Mouse (Mus musculus) embryonic facial prominence, embryonic 15.5 days (tissue): ENCODE measurements around the gene Actg1. TPM values are rescaled to one million over a fixed set of nuclear protein-coding genes. Genes with fewer than 3 reads are reported as not detected.
A peak's percentile ranks its signal among the peaks of the same experiment; 100 is the strongest.

Experiments used
- ATAC-seq: fragments of 200-750 bp; cut with Nextera tagmentation; 2 replicates; pipeline ENCODE4 v1.8.0; 2017; ENCODE audit warnings: low read depth, moderate TSS enrichment; ENCODE audit not compliant: insufficient number of reproducible peaks, low FRiP score, low TSS enrichment
- H3K27ac ChIP-seq: fragments of 300-500 bp; sonication (generic); replicated peaks from 2 replicates; pipeline ENCODE4 v1.5.1; 2015; ENCODE audit warnings: mild to moderate bottlenecking, inconsistent platforms
- H3K27me3 ChIP-seq: fragments of 300-500 bp; sonication (generic); 2 replicates; pipeline ENCODE4 v1.6.1; 2015; ENCODE audit warnings: inconsistent platforms
- H3K36me3 ChIP-seq: fragments of 300-500 bp; sonication (generic); 2 replicates; pipeline ENCODE4 v1.6.1; 2015; ENCODE audit warnings: mild to moderate bottlenecking, inconsistent platforms
- H3K4me1 ChIP-seq: fragments of 300-500 bp; sonication (generic); 2 replicates; pipeline ENCODE4 v1.6.1; 2015; ENCODE audit warnings: inconsistent platforms
- H3K4me2 ChIP-seq: fragments of 300-500 bp; sonication (generic); replicated peaks from 2 replicates; pipeline ENCODE4 v1.6.1; 2015; ENCODE audit warnings: mild to moderate bottlenecking, inconsistent platforms
- H3K4me3 ChIP-seq: fragments of 300-500 bp; sonication (generic); replicated peaks from 2 replicates; pipeline ENCODE4 v1.5.1; 2015; ENCODE audit warnings: mild to moderate bottlenecking, inconsistent platforms
- H3K9ac ChIP-seq: fragments of 300-500 bp; sonication (generic); 2 replicates; pipeline ENCODE4 v1.6.1; 2015; ENCODE audit warnings: inconsistent platforms
- H3K9me3 ChIP-seq: fragments of 300-500 bp; sonication (generic); replicated peaks from 2 replicates; pipeline ENCODE4 v1.6.1; 2016; ENCODE audit warnings: inconsistent platforms
- WGBS: fragments of 180-500 bp; shearing (Covaris S2); methylation state at CpG from one replicate; pipeline ENCODE4 v1.1.7; 2015; 5-methylcytosine and 5-hydroxymethylcytosine counted together
- polyA plus RNA-seq: library from polyadenylated mRNA; unstranded; fragments of >200 nt; fragmentation: Nextera tagmentation; extraction: Ambion mirVana; gene quantifications from 2 replicates; pipeline ENCODE4 v1.2.1, GENCODE M21; 2015

Actg1 gene
- polyA plus RNA-seq, 1 experiment from 2014 or later = 2,279 TPM

DNA sequence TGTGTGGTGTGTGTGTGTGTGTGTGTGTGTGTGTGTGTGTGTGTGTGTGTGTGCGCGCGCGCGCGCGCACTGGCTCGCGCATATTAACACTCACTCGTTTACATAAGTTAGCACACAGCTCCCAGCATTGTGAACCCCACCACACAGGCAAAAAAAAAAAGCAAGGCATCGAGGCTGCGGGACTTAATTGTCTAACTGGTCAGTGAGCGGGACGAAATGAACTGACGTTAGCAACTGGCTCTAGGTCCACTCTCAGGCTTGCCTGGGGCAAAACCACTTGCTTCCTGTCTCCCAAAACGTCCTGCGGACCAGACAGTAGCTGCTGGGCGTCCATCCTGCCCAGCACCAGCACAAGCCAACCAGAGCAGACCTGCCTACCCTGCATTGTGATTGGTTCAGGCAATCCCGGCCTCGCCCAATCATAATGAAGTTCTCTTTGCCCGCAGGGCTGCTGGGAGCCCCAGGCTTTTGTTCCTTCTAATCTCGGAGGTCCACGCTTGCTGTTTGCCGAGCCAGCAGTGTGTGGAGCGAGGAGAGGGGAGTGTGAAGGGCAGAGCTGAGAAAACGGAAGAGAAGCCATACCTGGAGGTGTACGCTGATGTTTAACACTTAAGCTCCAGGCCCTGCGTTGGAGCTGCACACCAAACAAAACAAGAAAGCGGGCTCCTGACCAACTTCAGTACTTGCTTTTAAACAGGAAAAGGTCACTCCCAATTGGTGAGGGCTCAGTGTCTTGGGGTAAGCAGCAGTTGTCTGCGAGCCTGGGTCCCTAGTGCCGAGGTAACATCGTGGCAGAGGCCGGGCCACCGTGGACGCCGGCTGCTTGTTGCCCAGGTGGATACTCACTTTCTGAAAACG is 32.3 kb downstream of the Actg1 start:
- Histone ChIP-seq H3K4me1 (peaks cover 34% of the 10 kb centered on the region), H3K4me2 (peak overlapping the region; percentile 88), H3K4me3 (peak overlapping the region; percentile 54), H3K36me3 (no peaks in the 10 kb centered on the region), H3K27ac (peak overlapping the region; percentile 96), H3K27me3 (no peaks in the 10 kb centered on the region), H3K9ac (peak overlapping the region; percentile 73), H3K9me3 (no peaks in the 10 kb centered on the region)
- 6% methylated on average over 37 of the region's 37 CpGs for WGBS
- peak; percentile 96 for ATAC-seq

DNA sequence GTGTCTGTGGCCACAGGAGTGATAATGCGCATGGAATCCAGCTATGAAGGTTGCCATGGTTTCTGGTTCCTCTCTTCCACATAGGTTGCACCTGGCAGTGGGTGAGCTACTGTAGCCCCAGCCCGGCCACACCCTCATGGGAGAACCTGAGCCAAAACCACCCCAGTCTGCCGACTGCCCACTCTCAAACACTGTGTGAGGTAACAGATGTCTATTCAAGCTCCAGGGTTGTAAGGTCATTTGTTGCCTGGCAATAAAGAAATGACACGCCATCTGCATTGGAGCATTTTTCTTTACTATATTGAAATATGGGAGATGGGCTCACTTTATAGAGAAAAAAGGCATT is 33.0 kb downstream of the Actg1 start:
- peak overlapping the region; percentile 96 for H3K27ac ChIP-seq
- no peaks in the 10 kb centered on the region for H3K27me3 ChIP-seq
- peak overlapping the region; percentile 88 for H3K4me2 ChIP-seq

DNA sequence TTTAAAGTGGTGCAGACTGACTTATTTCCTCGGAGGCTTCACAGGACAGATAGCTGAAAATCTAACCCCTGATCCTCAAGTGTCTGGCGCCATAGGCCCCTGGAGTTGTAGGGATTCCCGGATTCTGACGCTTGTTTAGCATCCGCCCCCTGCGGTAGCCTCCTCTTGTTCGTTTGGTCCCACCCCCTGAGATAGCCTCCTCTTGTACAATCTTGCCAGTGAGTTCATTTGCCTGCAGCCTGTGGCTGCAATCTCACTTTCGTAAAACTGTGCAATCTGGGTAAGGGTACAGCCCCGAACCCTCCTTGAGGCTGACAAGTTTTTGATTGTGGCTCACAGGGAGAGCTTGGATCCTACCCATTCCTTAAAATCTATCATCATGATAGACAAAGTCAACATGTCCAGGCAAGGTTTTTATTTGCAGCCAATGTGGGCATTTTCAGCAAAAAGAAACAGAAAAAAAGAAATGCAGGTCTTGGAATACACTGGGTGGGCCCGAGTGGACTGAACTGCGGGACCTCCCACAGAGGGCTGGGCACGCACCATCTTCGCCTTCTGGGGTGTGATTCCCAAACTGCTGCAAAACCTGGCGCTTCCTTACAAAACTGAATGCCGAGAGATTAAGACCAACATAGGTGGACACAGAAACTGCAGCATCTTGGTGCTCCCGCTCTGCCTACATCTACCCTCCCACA is 33.5 kb downstream of the Actg1 start:
- Histone ChIP-seq H3K36me3 (no peaks in the 10 kb centered on the region), H3K4me1 (peaks cover 43% of the 10 kb centered on the region), H3K4me3 (no peak overlapping the region), H3K27ac (peak overlapping the region; percentile 96), H3K27me3 (no peaks in the 10 kb centered on the region), H3K9ac (no peak overlapping the region), H3K4me2 (peak overlapping the region; percentile 88), H3K9me3 (no peaks in the 10 kb centered on the region)
- WGBS = 46% methylated on average over 16 of the region's 16 CpGs
- ATAC-seq = no peak

More for the DNA sequence above, 33.0 kb downstream of the Actg1 start:
- H3K9ac ChIP-seq = no peak overlapping the region
- no peak for ATAC-seq
- peak overlapping the region; percentile 54 for H3K4me3 ChIP-seq
- peaks cover 41% of the 10 kb centered on the region for H3K4me1 ChIP-seq
- no peaks in the 10 kb centered on the region for H3K9me3 ChIP-seq
- H3K36me3 ChIP-seq = no peaks in the 10 kb centered on the region
- WGBS = 29% methylated on average over 4 of the region's 4 CpGs

GRCm38 (mm10) chr11:120313906-120314685 is 34.2 kb downstream of the Actg1 start:
- no peaks in the 10 kb centered on the region for H3K9me3 ChIP-seq
- H3K27me3 ChIP-seq = no peaks in the 10 kb centered on the region
- no peak overlapping the region for H3K4me2 ChIP-seq
- no peak overlapping the region for H3K4me3 ChIP-seq
- no peak overlapping the region for H3K27ac ChIP-seq
- H3K4me1 ChIP-seq = peaks cover 44% of the 10 kb centered on the region
- WGBS = 52% methylated on average over 6 of the region's 6 CpGs
- no peak for ATAC-seq
- no peak overlapping the region for H3K9ac ChIP-seq
- H3K36me3 ChIP-seq = no peaks in the 10 kb centered on the region

- H3K9ac ChIP-seq = no peak overlapping the region
- no peaks in the 10 kb centered on the region for H3K27me3 ChIP-seq
- no peak overlapping the region for H3K4me3 ChIP-seq
- H3K36me3 ChIP-seq = no peaks in the 10 kb centered on the region
- H3K9me3 ChIP-seq = no peaks in the 10 kb centered on the region
- H3K27ac ChIP-seq = peak overlapping the region; percentile 80; the same call in 1 of the 2 replicates
- ATAC-seq = no peak
- H3K4me2 ChIP-seq = 0 out of 2 replicates have a peak overlapping the region, but pooled peaks have one; percentile 87
- 42% methylated on average over 6 of the region's 6 CpGs for WGBS
- H3K4me1 ChIP-seq = peaks cover 61% of the 10 kb centered on the region
Observed at GRCm38 (mm10) chr11:120312069-120312468, 36.3 kb downstream of the Actg1 start.

- H3K4me3 ChIP-seq = peak overlapping the region; percentile 49
- no peaks in the 10 kb centered on the region for H3K27me3 ChIP-seq
- no peak for ATAC-seq
- H3K27ac ChIP-seq = peak overlapping the region; percentile 80
- H3K9me3 ChIP-seq = no peaks in the 10 kb centered on the region
- H3K4me1 ChIP-seq = peaks cover 61% of the 10 kb centered on the region
- no peak overlapping the region for H3K9ac ChIP-seq
- peak overlapping the region; percentile 87 for H3K4me2 ChIP-seq
- H3K36me3 ChIP-seq = no peaks in the 10 kb centered on the region
- WGBS = 48% methylated on average over 10 of the region's 10 CpGs
Observed at GRCm38 (mm10) chr11:120311561-120311960, 36.8 kb downstream of the Actg1 start.

DNA sequence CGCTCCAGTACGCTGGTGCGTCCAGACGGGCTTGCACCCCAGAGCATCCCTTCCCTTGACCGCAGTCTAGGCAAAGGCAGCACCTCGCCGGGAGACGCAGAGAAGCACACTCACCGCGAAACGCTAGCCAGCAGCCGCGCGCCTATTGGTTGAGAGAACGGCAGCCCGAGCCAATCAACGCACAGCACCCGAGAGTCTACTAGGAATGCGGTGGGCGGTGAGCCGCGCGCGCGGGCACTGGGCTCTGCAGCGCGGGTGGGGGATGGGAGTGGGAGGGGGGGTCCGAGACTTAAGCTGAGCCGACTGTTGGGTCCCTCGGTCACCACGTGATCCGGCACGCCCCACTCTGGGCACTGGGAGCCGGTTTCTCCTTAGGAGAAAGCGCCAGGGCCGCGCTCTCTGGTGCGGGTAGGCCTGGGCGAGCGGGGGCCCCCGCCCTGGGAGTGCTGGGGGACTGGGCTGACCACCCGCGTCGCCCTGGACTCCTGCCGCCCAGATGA is 37.5 kb downstream of the Actg1 start:
- WGBS = 0% methylated on average over 45 of the region's 45 CpGs
- H3K9me3 ChIP-seq = no peaks in the 10 kb centered on the region
- H3K9ac ChIP-seq = peak overlapping the region; percentile 48; the same call in 1 of the 2 replicates
- ATAC-seq = peak; percentile 91
- H3K27ac ChIP-seq = peak overlapping the region; percentile 80
- no peaks in the 10 kb centered on the region for H3K27me3 ChIP-seq
- no peaks in the 10 kb centered on the region for H3K36me3 ChIP-seq
- peak overlapping the region; percentile 49 for H3K4me3 ChIP-seq
- peaks cover 66% of the 10 kb centered on the region for H3K4me1 ChIP-seq
- H3K4me2 ChIP-seq = peak overlapping the region; percentile 87

DNA sequence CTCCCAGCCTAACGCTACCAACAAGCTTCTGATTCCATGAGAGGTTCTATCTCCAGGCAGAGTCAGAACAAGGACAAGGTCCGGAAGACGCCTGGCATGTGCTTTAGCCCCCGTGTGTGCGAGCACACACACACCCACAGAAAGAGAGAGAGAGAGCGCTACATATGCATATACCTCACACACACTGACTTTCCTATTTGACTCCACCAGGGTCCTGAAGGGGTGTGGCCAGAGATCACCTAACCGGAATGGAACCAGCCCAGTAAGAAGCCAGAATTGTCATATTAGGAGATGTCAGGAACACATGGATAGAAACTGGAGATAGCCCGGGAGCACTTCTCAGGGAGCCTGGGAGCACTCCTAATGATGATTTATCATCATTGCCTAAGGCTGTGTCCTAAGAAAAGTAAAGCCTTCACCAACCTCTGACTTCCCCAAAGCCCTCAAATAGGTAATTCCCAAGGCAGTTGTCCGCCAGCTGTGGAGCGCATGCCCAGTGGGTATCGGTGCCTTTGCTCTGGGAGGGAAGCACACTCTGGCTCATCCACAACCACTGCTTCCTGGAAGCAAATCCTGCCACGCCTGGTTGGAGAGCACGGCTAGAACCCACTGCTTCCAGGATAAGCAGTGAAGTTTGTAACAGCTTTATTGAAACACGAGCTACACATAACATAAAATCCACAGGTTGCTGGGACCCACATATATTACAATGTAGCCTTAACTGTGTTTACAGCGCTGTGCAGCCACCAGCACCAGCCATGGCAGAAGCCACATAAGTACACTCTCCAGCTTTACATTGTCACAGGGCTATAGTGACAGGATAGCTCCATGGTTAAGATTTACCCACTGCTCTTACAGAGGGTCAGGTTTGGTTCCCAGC is 39.7 kb downstream of the Actg1 start:
- H3K4me1 ChIP-seq = peaks cover 68% of the 10 kb centered on the region
- H3K4me3 ChIP-seq = no peak overlapping the region
- H3K9me3 ChIP-seq = no peaks in the 10 kb centered on the region
- no peak overlapping the region for H3K9ac ChIP-seq
- H3K4me2 ChIP-seq = no peak overlapping the region
- ATAC-seq = no peak
- H3K36me3 ChIP-seq = no peaks in the 10 kb centered on the region
- WGBS = 48% methylated on average over 15 of the region's 15 CpGs
- H3K27ac ChIP-seq = no peak overlapping the region
- no peaks in the 10 kb centered on the region for H3K27me3 ChIP-seq

- no peak overlapping the region for H3K9ac ChIP-seq
- WGBS = 4% methylated on average over 19 of the region's 19 CpGs
- no peak for ATAC-seq
Observed at GRCm38 (mm10) chr11:120307566-120308430, 40.5 kb downstream of the Actg1 start.

GRCm38 (mm10) chr11:120307132-120307413 is 41.3 kb downstream of the Actg1 start:
- no peak for ATAC-seq
- no peaks in the 10 kb centered on the region for H3K36me3 ChIP-seq
- H3K9me3 ChIP-seq = no peaks in the 10 kb centered on the region
- WGBS = 27% methylated on average over 5 of the region's 5 CpGs
- no peak overlapping the region; the same call in 1 of the 2 replicates for H3K27ac ChIP-seq
- H3K27me3 ChIP-seq = no peaks in the 10 kb centered on the region
- H3K4me1 ChIP-seq = peaks cover 75% of the 10 kb centered on the region
- no peak overlapping the region for H3K9ac ChIP-seq
- H3K4me3 ChIP-seq = no peak overlapping the region
- no peak overlapping the region for H3K4me2 ChIP-seq

More at GRCm38 (mm10) chr11:120307566-120308430, 40.5 kb downstream of the Actg1 start:
- Histone ChIP-seq H3K4me3 (no peak overlapping the region), H3K36me3 (no peaks in the 10 kb centered on the region), H3K4me1 (peaks cover 73% of the 10 kb centered on the region), H3K9me3 (no peaks in the 10 kb centered on the region), H3K4me2 (no peak overlapping the region), H3K27me3 (no peaks in the 10 kb centered on the region), H3K27ac (no peak overlapping the region; the same call in 1 of the 2 replicates)
